Mouse (Mus musculus) testis, postnatal 10 days (tissue): ENCODE results near the gene Slc26a11.
"Not testable (repeated sequence)": the region's sequence is repeated elsewhere in the genome, so short reads cannot be mapped to it uniquely, and the experiment has no call there.

ENCODE experiments used
- DNase-seq: peaks from one replicate; pipeline ENCODE4 v3.0.0; 2021; ENCODE audit warnings: low spot score

Slc26a11 gene

GRCm38 (mm10) chr11:119362769-119363533 lies 7.6 kb downstream of the Slc26a11 start:
- DNase-seq, result no peak

GRCm38 (mm10) chr11:119363534-119364145 lies 8.3 kb downstream of the Slc26a11 start:
- DNase-seq, result peak; percentile 81

- DNase-seq, result no peak
These were observed 20.1 kb downstream of the Slc26a11 start for GRCm38 (mm10) chr11:119375425-119375824.

GRCm38 (mm10) chr11:119377326-119377725 lies 22.0 kb downstream of the Slc26a11 start:
- DNase-seq, result no peak

- no peak for DNase-seq
These were observed 23.2 kb downstream of the Slc26a11 start for GRCm38 (mm10) chr11:119378551-119378950.

GRCm38 (mm10) chr11:119381631-119382337 lies 26.4 kb downstream of the Slc26a11 start:
- DNase-seq, result no peak

GRCm38 (mm10) chr11:119382338-119382850 lies 27.0 kb downstream of the Slc26a11 start:
- no peak for DNase-seq

- no peak for DNase-seq
These were observed 29.5 kb downstream of the Slc26a11 start for GRCm38 (mm10) chr11:119384904-119385303.

GRCm38 (mm10) chr11:119386306-119386705 lies 30.9 kb downstream of the Slc26a11 start:
- no peak for DNase-seq

GRCm38 (mm10) chr11:119387273-119387672 lies 31.9 kb downstream of the Slc26a11 start:
- not testable (repeated sequence) for DNase-seq

GRCm38 (mm10) chr11:119389851-119390270 lies 34.5 kb downstream of the Slc26a11 start:
- DNase-seq, result peak; percentile 92

GRCm38 (mm10) chr11:119390271-119391231 lies 35.2 kb downstream of the Slc26a11 start:
- peak; percentile 82 for DNase-seq

- DNase-seq, result peak; percentile 66
These were observed 36.1 kb downstream of the Slc26a11 start for GRCm38 (mm10) chr11:119391386-119392000.

GRCm38 (mm10) chr11:119392001-119392614 lies 36.8 kb downstream of the Slc26a11 start:
- peak; percentile 89 for DNase-seq

GRCm38 (mm10) chr11:119392800-119393482 lies 37.6 kb downstream of the Slc26a11 start, which contains the start of gene Rnf213:
Gene Rnf213 (plus strand): TSS chr11:119393100.
- peak; percentile 81 for DNase-seq

GRCm38 (mm10) chr11:119393483-119393804 lies 38.1 kb downstream of the Slc26a11 start:
- DNase-seq, result no peak

- no peak for DNase-seq
These were observed 38.9 kb downstream of the Slc26a11 start for GRCm38 (mm10) chr11:119394210-119394609.

- no peak for DNase-seq
These were observed 40.0 kb downstream of the Slc26a11 start for GRCm38 (mm10) chr11:119395394-119395793.

- no peak for DNase-seq
These were observed 40.6 kb downstream of the Slc26a11 start for GRCm38 (mm10) chr11:119395931-119396330.

GRCm38 (mm10) chr11:119396461-119396860 lies 41.1 kb downstream of the Slc26a11 start:
- no peak for DNase-seq
